Mouse (Mus musculus) limb, embryonic 12.5 days (tissue): ENCODE results near the gene Ndufv1. TPM values are rescaled to one million over a fixed set of nuclear protein-coding genes. Genes with fewer than 3 reads are reported as not detected.
"Not testable (repeated sequence)": the region's sequence is repeated elsewhere in the genome, so short reads cannot be mapped to it uniquely, and the experiment has no call there.

Experiments
- ATAC-seq: fragments of 200-750 bp; cut with Nextera tagmentation; 2 replicates; pipeline ENCODE4 v1.8.0; 2017; ENCODE audit warnings: low read depth, moderate TSS enrichment; ENCODE audit not compliant: insufficient number of reproducible peaks, insufficient read depth, low FRiP score, low TSS enrichment
- H3K27ac ChIP-seq: fragments of 300-500 bp; sonication (generic); 2 replicates; pipeline ENCODE4 v1.5.1; 2016; ENCODE audit warnings: mild to moderate bottlenecking, moderate library complexity
- H3K27me3 ChIP-seq: fragments of 300-500 bp; sonication (generic); 2 replicates; pipeline ENCODE4 v1.6.1; 2016; ENCODE audit warnings: mild to moderate bottlenecking, moderate library complexity
- H3K36me3 ChIP-seq: fragments of 300-500 bp; sonication (generic); 2 replicates; pipeline ENCODE4 v1.6.1; 2016; ENCODE audit warnings: mild to moderate bottlenecking, moderate library complexity
- H3K4me1 ChIP-seq: fragments of 300-500 bp; sonication (generic); replicated peaks from 2 replicates; pipeline ENCODE4 v1.6.1; 2016
- H3K4me2 ChIP-seq: fragments of 300-500 bp; sonication (generic); 2 replicates; pipeline ENCODE4 v1.6.1; 2016; ENCODE audit warnings: mild to moderate bottlenecking, moderate library complexity
- H3K4me3 ChIP-seq: fragments of 300-500 bp; sonication (generic); replicated peaks from 2 replicates; pipeline ENCODE4 v1.5.1; 2016; ENCODE audit warnings: mild to moderate bottlenecking
- H3K9ac ChIP-seq: fragments of 300-500 bp; sonication (generic); replicated peaks from 2 replicates; pipeline ENCODE4 v1.6.1; 2016; ENCODE audit warnings: mild to moderate bottlenecking, moderate library complexity
- H3K9me3 ChIP-seq: fragments of 300-500 bp; sonication (generic); 2 replicates; pipeline ENCODE4 v1.6.1; 2016; ENCODE audit warnings: mild to moderate bottlenecking, moderate library complexity
- WGBS: fragments of 180-500 bp; shearing (Covaris S2); methylation state at CpG from one replicate; pipeline ENCODE4 v1.1.7; 2016; 5-methylcytosine and 5-hydroxymethylcytosine counted together
- polyA plus RNA-seq: library from polyadenylated mRNA; unstranded; fragments of >200 nt; fragmentation: Nextera tagmentation; extraction: Ambion mirVana; gene quantifications from 2 replicates; pipeline ENCODE4 v1.2.1, GENCODE M21; 2016

Ndufv1 gene
- polyA plus RNA-seq, 1 experiment from 2014 or later = 180 TPM

DNA sequence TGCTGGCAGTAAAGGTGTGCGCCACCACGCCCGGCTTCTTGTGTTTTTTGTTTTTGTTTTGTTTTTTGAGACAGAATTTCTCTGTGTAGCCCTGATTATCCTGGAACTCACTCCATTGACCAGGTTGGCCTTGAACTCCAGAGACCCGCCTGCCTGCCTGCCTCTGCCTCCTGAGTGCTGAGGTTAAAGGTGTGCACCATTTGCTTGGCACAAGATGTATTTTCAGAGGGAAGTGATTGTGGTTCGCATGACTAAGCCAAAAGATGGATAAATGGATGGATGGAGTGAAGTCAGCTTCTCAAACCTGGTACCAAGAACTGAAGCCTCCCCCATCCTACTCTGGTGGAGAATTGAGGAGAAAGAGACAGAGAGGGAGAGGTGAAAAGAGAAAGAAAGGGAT is 42.0 kb upstream of the Ndufv1 start:
- Histone ChIP-seq H3K4me1 (no peaks in the 10 kb centered on the region), H3K36me3 (no peaks in the 10 kb centered on the region), H3K4me2 (no peak overlapping the region), H3K9me3 (peaks cover 3% of the 10 kb centered on the region; the same call in 1 of the 2 replicates), H3K4me3 (no peak overlapping the region), H3K27me3 (no peaks in the 10 kb centered on the region), H3K27ac (no peak overlapping the region), H3K9ac (no peak overlapping the region)
- ATAC-seq = no peak
- 86% methylated on average over 5 of the region's 5 CpGs for WGBS

DNA sequence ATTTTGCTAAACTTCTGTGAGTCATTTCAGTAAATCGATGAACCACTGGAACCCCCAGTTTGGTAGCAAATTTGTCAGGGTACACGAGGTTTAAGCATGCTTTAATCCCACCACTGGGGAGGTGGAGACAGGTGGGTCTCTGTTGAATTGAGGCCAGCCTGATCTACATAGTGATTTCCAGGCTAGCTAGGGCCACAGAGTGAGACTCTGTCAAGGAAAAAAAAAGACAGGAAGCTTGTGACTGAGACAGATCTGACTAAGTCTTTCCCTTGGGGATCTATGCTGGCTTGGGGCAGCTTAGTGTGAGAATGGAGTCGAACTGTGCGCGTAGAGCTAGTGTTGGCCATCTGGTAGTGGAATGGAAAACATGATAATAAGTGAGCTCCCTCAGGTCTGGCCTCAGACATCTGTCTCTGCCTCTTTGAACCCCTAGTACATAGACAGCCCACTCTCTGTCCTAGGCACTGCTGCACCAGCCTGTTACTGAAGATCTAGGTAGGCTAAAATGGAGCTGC is 40.0 kb upstream of the Ndufv1 start:
- H3K4me3 ChIP-seq = no peak overlapping the region
- ATAC-seq = no peak
- WGBS = 85% methylated on average over 5 of the region's 5 CpGs
- no peaks in the 10 kb centered on the region for H3K27me3 ChIP-seq
- H3K36me3 ChIP-seq = no peaks in the 10 kb centered on the region
- no peak overlapping the region for H3K9ac ChIP-seq
- H3K4me2 ChIP-seq = no peak overlapping the region
- no peak overlapping the region for H3K27ac ChIP-seq
- H3K9me3 ChIP-seq = peaks cover 3% of the 10 kb centered on the region; the same call in 1 of the 2 replicates
- H3K4me1 ChIP-seq = no peaks in the 10 kb centered on the region

- Histone ChIP-seq H3K4me3 (no peak overlapping the region), H3K4me2 (no peak overlapping the region), H3K9ac (no peak overlapping the region), H3K27ac (no peak overlapping the region), H3K36me3 (no peaks in the 10 kb centered on the region), H3K9me3 (peaks cover 3% of the 10 kb centered on the region; the same call in 1 of the 2 replicates), H3K27me3 (no peaks in the 10 kb centered on the region), H3K4me1 (no peaks in the 10 kb centered on the region)
- ATAC-seq = no peak
- WGBS = 55% methylated on average over 10 of the region's 10 CpGs
Observed at GRCm38 (mm10) chr19:4051741-4052515, 39.3 kb upstream of the Ndufv1 start.

DNA sequence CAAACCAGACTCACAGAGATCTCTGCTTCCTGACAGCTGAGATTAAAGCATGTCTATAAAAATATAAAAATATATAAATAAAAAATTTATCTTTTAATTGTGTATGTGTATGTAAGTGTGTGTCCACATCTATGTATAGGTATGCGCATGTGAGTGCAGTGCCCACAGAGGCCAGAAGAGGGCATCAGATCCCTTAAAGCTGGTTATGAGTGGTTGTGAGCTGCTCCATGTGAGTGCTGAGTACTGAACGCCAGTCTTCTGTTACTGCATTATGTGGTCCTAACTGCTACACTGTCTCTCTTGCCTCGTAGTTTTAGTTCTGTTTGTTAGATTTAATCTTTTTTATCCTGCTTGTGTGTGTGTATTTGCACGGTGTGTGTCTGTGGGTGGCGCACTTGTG is 38.4 kb upstream of the Ndufv1 start:
- 92% methylated on average over 5 of the region's 5 CpGs for WGBS
- H3K9ac ChIP-seq = no peak overlapping the region
- H3K4me3 ChIP-seq = no peak overlapping the region
- no peaks in the 10 kb centered on the region for H3K4me1 ChIP-seq
- ATAC-seq = no peak
- no peak overlapping the region for H3K4me2 ChIP-seq
- H3K27me3 ChIP-seq = no peaks in the 10 kb centered on the region
- no peak overlapping the region for H3K27ac ChIP-seq
- H3K36me3 ChIP-seq = no peaks in the 10 kb centered on the region
- peaks cover 3% of the 10 kb centered on the region; the same call in 1 of the 2 replicates for H3K9me3 ChIP-seq

DNA sequence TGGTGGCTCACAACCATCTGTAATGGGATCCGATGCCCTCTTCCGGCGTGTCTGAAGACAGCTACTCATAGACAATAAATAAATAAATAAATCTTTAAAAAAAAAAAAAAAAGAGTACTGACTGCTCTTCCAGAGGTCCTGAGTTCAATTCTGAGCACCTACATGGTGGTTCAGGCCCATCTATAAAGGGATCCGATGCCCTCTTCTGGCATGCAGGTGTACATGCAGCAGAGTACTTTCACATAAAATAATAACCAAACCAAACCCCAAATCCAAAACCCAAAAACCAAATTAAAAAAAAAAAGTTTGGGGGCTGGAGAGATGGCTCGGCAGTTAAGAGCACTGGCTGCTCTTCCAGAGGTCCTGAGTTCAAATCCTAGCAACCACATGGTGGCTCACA is 36.5 kb upstream of the Ndufv1 start:
- not testable (repeated sequence) for H3K9me3 ChIP-seq, H3K27ac ChIP-seq, H3K4me2 ChIP-seq, H3K4me1 ChIP-seq, ATAC-seq, H3K36me3 ChIP-seq, H3K4me3 ChIP-seq, H3K9ac ChIP-seq, H3K27me3 ChIP-seq
- 81% methylated on average over 5 of the region's 5 CpGs for WGBS

DNA sequence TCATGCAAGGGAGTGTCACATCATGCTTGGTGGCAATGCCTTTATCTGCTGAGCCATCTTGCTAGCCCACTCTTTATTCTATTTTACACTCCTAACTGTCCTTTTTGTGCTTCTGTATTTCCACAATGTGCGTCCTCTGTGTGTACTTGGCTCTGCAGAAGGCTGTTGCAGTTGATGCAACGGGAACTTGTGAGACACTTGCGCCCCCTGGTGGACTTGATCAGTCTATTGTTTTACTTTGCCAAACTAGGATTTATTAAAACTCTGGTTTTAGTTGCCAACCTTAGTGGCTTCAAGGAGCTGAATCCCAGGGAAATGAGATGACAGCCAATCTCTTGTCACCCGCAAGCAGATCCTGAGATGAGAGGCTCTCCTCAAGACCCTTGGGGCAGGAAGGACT is 35.3 kb upstream of the Ndufv1 start:
- Histone ChIP-seq H3K4me1 (no peaks in the 10 kb centered on the region), H3K9ac (no peak overlapping the region)

GRCm38 (mm10) chr19:4046866-4047254 is 34.3 kb upstream of the Ndufv1 start:
- H3K36me3 ChIP-seq = no peaks in the 10 kb centered on the region
- ATAC-seq = no peak
- H3K27ac ChIP-seq = 0 out of 2 replicates have a peak overlapping the region, but pooled peaks have one; percentile 4
- no peak overlapping the region for H3K9ac ChIP-seq
- no peaks in the 10 kb centered on the region for H3K27me3 ChIP-seq
- no peaks in the 10 kb centered on the region for H3K4me1 ChIP-seq
- no peak overlapping the region for H3K4me3 ChIP-seq
- WGBS = 75% methylated on average over 8 of the region's 8 CpGs
- no peak overlapping the region for H3K4me2 ChIP-seq
- H3K9me3 ChIP-seq = peaks cover 3% of the 10 kb centered on the region; the same call in 1 of the 2 replicates

More for the DNA sequence above, 35.3 kb upstream of the Ndufv1 start:
- no peak overlapping the region for H3K4me2 ChIP-seq
- H3K9me3 ChIP-seq = peaks cover 3% of the 10 kb centered on the region; the same call in 1 of the 2 replicates
- no peak for ATAC-seq
- H3K27ac ChIP-seq = no peak overlapping the region
- H3K36me3 ChIP-seq = no peaks in the 10 kb centered on the region
- no peak overlapping the region for H3K4me3 ChIP-seq
- H3K27me3 ChIP-seq = no peaks in the 10 kb centered on the region
- WGBS = 20% methylated on average over 4 of the region's 4 CpGs

- 0 out of 2 replicates have a peak within 1 kb of the TSS, but pooled peaks have one; percentile 4 for H3K27ac ChIP-seq
- no peak for ATAC-seq
- 64% methylated on average over 16 of the region's 16 CpGs for WGBS
- H3K4me2 ChIP-seq = no peak within 1 kb of the TSS
- no peak within 1 kb of the TSS for H3K4me3 ChIP-seq
- no peak within 1 kb of the TSS for H3K9ac ChIP-seq
- H3K27me3 ChIP-seq = no peaks in the 10 kb centered on the region
- peaks cover 3% of the 10 kb centered on the region; the same call in 1 of the 2 replicates for H3K9me3 ChIP-seq
- H3K4me1 ChIP-seq = no peaks in the 10 kb centered on the region
- H3K36me3 ChIP-seq = no peaks in the 10 kb centered on the region
Observed at GRCm38 (mm10) chr19:4045966-4046865, 33.6 kb upstream of the Ndufv1 start, which contains the start of gene Gstp2. TSS of gene Gstp2 (minus strand) at chr19:4046023.

DNA sequence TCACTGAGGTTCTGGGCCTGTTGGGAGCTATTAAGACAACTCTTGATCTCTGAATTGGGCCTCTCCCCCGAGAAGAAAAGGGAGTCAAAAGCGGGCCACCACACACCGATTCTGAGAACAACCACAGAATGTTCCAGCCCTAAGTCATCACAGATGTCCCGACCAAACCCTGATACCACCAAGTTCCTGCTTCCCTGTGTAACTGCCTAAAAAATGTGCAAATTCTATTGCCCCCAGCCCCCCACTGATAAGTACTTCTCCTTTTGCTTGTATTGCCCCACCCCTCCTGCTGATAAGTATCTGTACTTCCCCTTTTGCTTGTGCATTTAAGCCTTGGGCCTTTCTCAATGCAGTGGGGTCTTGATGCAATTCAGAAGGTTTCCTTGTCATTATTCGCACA is 31.5 kb upstream of the Ndufv1 start:
- WGBS = 90% methylated on average over 5 of the region's 5 CpGs
- H3K36me3 ChIP-seq, H3K27ac ChIP-seq, H3K4me3 ChIP-seq, H3K4me1 ChIP-seq, H3K27me3 ChIP-seq, ATAC-seq, H3K9me3 ChIP-seq, H3K4me2 ChIP-seq, H3K9ac ChIP-seq: not testable (repeated sequence)

DNA sequence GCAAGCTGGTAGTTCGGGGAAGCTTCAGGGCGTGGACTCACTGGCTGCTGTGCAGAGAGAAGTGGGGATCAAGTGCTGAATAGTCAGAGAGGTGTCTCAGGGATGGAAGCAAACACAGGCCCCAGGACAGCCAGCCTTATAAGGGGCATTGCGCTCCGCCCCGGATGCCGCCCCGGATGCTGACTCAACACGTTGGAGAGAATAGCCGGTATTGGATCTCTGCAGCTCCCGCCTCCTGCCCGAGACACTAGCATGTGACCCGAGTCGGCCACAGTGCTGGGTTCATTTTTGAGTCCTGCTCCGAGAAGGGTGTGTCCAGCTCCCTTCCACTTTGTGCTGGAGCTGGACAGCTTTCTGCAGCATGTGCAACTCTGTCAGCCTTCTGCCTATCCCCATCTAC is 29.5 kb upstream of the Ndufv1 start:
- Histone ChIP-seq H3K9ac (no peak overlapping the region), H3K9me3 (no peaks in the 10 kb centered on the region), H3K36me3 (no peaks in the 10 kb centered on the region), H3K4me3 (no peak overlapping the region), H3K4me2 (no peak overlapping the region), H3K4me1 (peaks cover 6% of the 10 kb centered on the region), H3K27ac (no peak overlapping the region), H3K27me3 (no peaks in the 10 kb centered on the region)
- no peak for ATAC-seq
- 76% methylated on average over 14 of the region's 14 CpGs for WGBS

DNA sequence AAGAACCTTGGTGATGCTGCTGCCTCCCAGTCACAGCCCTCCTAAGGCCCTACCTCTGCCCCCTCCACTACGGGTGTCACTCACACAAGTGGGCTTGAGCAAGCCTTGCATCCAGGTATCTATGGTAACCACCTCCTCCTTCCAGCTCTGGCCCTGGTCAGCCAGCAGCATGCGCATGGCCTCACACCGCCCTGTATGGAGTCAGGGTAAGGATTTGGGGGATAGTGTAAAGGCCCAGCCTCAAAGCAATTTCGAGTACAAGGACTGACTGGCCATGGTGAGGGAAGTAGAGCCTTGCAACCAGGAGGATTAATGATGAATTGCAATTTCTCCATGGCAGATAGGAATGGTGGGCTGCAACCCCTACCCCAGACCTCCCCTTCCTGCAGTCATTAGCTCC is 28.9 kb upstream of the Ndufv1 start:
- H3K4me3 ChIP-seq, H3K9me3 ChIP-seq, H3K27ac ChIP-seq, H3K27me3 ChIP-seq, H3K4me2 ChIP-seq, ATAC-seq, H3K4me1 ChIP-seq, H3K36me3 ChIP-seq, H3K9ac ChIP-seq: not testable (repeated sequence)
- 75% methylated on average over 4 of the region's 4 CpGs for WGBS
